Mouse (Mus musculus): ENCODE data around the gene Kcnn1. TPM values are rescaled to one million over a fixed set of nuclear protein-coding genes. Genes with fewer than 3 reads are reported as not detected.

Kcnn1 gene
- polyA plus RNA-seq, 1 experiment = 3.2 TPM

DNA sequence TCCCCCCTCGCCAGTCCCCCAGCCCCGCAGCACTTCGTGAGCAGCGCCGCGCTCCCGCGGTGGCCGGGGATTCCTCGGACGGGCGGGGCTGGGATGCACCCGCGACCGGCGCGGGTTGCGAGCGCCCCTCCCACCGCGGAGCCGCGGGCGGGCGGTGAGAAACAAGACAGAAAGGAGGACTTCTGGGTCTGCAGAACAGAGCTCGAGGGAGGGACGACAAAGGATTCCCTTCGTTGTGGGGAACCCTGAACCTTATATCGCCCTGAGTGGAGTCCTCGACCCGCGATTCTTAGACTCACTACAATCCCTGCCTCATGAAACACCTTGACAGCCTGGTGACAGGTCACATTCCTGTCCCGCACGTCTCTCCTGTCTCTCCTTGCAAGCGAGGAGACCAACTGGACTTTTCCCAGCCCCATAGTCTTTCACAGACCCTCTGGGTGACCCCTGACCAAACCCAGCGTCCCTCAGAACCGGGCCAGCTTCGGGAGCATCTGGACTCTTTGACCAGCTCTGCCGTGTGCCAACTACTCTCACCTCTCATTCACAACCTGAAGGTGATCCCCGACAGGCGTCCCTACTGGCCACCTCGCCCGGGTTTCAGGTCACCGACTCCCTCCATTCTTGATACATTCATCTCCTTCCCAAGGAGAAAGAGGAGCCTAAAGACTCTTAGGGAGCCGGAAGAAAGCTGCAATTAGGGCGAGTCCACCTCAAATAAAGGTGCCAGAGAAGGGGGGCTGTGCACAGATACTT is 1.1 kb upstream of the Kcnn1 start:
- Histone ChIP-seq H3K27ac (ENCODE audit: insufficient read depth, low read length) (no peak overlapping the region), H3K9ac (ENCODE audit: low read depth, poor library complexity, severe bottlenecking) (peak overlapping the region; percentile 41; the same call in 1 of the 2 replicates), H3K27me3 (ENCODE audit: control insufficient read depth, insufficient read depth, low read length, poor library complexity, severe bottlenecking) (peaks cover 14% of the 10 kb centered on the region), H3K4me1 (ENCODE audit: control insufficient read depth, insufficient read depth, low read length) (peaks cover 3% of the 10 kb centered on the region), H3K36me3 (ENCODE audit: control insufficient read depth, insufficient read depth, low read length, poor library complexity, severe bottlenecking) (no peaks in the 10 kb centered on the region; the same call in 1 of the 2 replicates), H3K9me3 (replicated peaks; ENCODE audit: control insufficient read depth, insufficient read depth, low read length, poor library complexity, severe bottlenecking) (no peaks in the 10 kb centered on the region), H3K4me3 (ENCODE audit: low read depth, low read length) (peak overlapping the region; percentile 20)
- TF ChIP-seq EP300 (IDR thresholded peaks at IDR 0.05; ENCODE audit: insufficient read depth, low read depth, low read length) = no peak
- no peak for TF ChIP-seq POLR2A (IDR thresholded peaks at IDR 0.05; ENCODE audit: insufficient read depth, low read length)
- no peak for TF ChIP-seq CTCF (IDR thresholded peaks at IDR 0.05; ENCODE audit: low read depth, low read length)

DNA sequence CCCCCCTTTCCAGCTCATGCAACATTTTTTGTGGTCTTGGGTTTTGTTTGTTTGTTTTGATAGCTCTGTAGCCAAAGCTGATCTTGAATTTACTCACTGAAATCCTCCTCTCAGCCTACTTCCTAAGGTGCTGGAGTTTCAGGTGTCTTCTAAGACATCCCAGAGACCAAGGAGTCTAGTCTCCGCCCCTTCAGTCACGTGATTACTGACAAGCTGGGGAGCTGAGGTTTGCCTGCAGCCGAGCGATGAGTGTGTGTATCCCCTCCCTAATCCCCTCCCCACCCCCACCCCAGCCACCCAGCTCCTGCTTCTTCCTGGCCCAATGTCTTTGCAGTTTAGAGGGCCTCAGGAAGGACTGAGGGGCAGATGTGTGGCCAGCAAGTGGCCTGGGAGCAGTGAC is 5.5 kb downstream of the Kcnn1 start:
- H3K27me3 ChIP-seq (ENCODE audit: control insufficient read depth, insufficient read depth, low read length, poor library complexity, severe bottlenecking) = peaks cover 6% of the 10 kb centered on the region

DNA sequence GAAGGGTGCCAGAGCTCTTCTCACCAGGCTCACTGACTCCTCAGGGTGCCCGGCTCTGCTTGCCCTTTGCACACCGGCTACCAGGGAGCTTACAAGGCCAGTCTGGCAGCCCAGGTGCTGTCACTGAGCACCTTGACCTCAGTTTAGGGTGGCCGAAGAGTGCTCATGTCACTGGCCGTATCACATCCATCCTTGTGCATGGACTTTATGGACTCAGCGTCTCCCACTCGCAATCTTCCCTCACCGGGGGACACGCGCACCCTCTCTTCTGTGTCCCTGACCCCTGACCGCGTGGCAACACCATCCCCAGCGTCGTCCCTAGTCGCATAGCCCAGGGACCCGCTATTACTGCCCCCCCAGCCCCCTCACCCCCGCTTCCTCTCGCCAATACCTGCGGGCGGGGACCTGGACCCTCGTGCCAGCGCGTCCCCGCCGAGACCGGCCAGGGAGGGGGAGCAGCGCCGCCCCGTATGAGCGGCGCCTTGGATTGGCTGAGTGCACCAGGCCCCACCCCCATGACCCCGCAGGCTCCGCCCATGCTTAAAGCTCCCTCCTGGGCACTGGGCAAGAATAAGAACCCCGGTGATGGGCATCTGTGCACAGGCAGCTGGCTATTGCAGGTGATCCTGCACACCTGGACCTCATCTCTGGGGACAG is 6.4 kb downstream of the Kcnn1 start:
- Histone ChIP-seq H3K36me3 (ENCODE audit: control insufficient read depth, insufficient read depth, low read length, poor library complexity, severe bottlenecking) (no peaks in the 10 kb centered on the region), H3K9ac (ENCODE audit: low read depth, poor library complexity, severe bottlenecking) (peak overlapping the region; percentile 13; the same call in 1 of the 2 replicates), H3K27me3 (ENCODE audit: control insufficient read depth, insufficient read depth, low read length, poor library complexity, severe bottlenecking) (no peaks in the 10 kb centered on the region), H3K27ac (ENCODE audit: insufficient read depth, low read length) (no peak overlapping the region), H3K9me3 (replicated peaks; ENCODE audit: control insufficient read depth, insufficient read depth, low read length, poor library complexity, severe bottlenecking) (no peaks in the 10 kb centered on the region), H3K4me3 (ENCODE audit: low read depth, low read length) (peak overlapping the region; percentile 32), H3K4me1 (ENCODE audit: control insufficient read depth, insufficient read depth, low read length) (no peaks in the 10 kb centered on the region)
- TF ChIP-seq POLR2A (IDR thresholded peaks at IDR 0.05; ENCODE audit: insufficient read depth, low read length) (no peak), EP300 (IDR thresholded peaks at IDR 0.05; ENCODE audit: insufficient read depth, low read depth, low read length) (no peak), CTCF (IDR thresholded peaks at IDR 0.05; ENCODE audit: low read depth, low read length) (no peak)

More for the DNA sequence above, 5.5 kb downstream of the Kcnn1 start:
- no peak for TF ChIP-seq CTCF (IDR thresholded peaks at IDR 0.05; ENCODE audit: low read depth, low read length)
- no peak for TF ChIP-seq EP300 (IDR thresholded peaks at IDR 0.05; ENCODE audit: insufficient read depth, low read depth, low read length)
- no peak for TF ChIP-seq POLR2A (IDR thresholded peaks at IDR 0.05; ENCODE audit: insufficient read depth, low read length)
- H3K9ac ChIP-seq (ENCODE audit: low read depth, poor library complexity, severe bottlenecking) = no peak overlapping the region; the same call in 1 of the 2 replicates
- H3K4me3 ChIP-seq (ENCODE audit: low read depth, low read length) = 0 out of 2 replicates have a peak overlapping the region, but pooled peaks have one; percentile 24
- no peaks in the 10 kb centered on the region for H3K4me1 ChIP-seq (ENCODE audit: control insufficient read depth, insufficient read depth, low read length)
- H3K36me3 ChIP-seq (ENCODE audit: control insufficient read depth, insufficient read depth, low read length, poor library complexity, severe bottlenecking) = no peaks in the 10 kb centered on the region
- no peak overlapping the region for H3K27ac ChIP-seq (ENCODE audit: insufficient read depth, low read length)
- no peaks in the 10 kb centered on the region for H3K9me3 ChIP-seq (replicated peaks; ENCODE audit: control insufficient read depth, insufficient read depth, low read length, poor library complexity, severe bottlenecking)

DNA sequence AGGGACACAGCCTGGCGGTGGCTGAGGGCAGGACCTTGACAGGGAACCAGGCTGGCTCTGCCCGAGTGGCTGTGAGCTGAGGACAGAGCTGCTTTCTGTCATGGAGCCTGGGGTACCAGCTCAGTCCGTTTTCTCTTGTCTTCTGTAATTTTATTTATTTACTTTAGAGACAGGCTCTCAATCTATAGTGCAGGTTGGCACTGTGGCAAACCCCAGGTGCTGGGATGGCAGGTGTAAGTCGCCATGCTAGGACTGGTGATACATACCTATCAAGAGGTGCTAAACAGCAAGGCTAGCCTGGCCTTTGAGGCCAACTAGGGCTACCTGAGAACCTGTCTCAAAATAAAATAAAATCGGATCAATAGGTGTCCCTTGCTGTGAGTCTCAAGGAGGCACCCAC is 7.0 kb downstream of the Kcnn1 start:
- Histone ChIP-seq H3K36me3 (ENCODE audit: control insufficient read depth, insufficient read depth, low read length, poor library complexity, severe bottlenecking) (no peaks in the 10 kb centered on the region), H3K27ac (ENCODE audit: insufficient read depth, low read length) (no peak overlapping the region), H3K4me3 (ENCODE audit: low read depth, low read length) (no peak overlapping the region), H3K9ac (ENCODE audit: low read depth, poor library complexity, severe bottlenecking) (no peak overlapping the region), H3K9me3 (replicated peaks; ENCODE audit: control insufficient read depth, insufficient read depth, low read length, poor library complexity, severe bottlenecking) (no peaks in the 10 kb centered on the region), H3K27me3 (ENCODE audit: control insufficient read depth, insufficient read depth, low read length, poor library complexity, severe bottlenecking) (no peaks in the 10 kb centered on the region), H3K4me1 (ENCODE audit: control insufficient read depth, insufficient read depth, low read length) (no peaks in the 10 kb centered on the region)
- TF ChIP-seq POLR2A (IDR thresholded peaks at IDR 0.05; ENCODE audit: insufficient read depth, low read length) (no peak), CTCF (IDR thresholded peaks at IDR 0.05; ENCODE audit: low read depth, low read length) (no peak), EP300 (IDR thresholded peaks at IDR 0.05; ENCODE audit: insufficient read depth, low read depth, low read length) (no peak)

DNA sequence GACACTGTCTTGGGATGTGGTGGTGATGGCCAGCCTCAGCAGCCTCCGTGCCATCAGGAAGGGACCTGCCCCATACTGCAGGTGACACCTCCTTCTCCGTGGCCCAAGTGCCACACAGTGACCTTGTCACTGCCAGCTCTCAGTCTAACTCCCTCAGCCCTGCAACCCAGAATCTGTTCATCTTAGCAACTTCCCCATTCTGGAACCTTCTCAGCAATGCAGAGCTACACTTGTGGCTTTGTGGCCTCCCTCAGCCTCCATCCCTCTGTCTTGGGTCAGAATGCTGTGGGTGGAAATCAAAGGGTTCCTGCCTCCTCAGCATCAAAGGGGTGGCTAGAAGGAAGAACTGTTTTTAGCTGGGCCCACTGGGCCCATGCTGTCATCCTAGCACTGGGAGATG is 9.2 kb downstream of the Kcnn1 start:
- H3K9ac ChIP-seq (ENCODE audit: low read depth, poor library complexity, severe bottlenecking) = no peak overlapping the region
- no peak overlapping the region for H3K4me3 ChIP-seq (ENCODE audit: low read depth, low read length)
- H3K27me3 ChIP-seq (ENCODE audit: control insufficient read depth, insufficient read depth, low read length, poor library complexity, severe bottlenecking) = no peaks in the 10 kb centered on the region
- no peaks in the 10 kb centered on the region for H3K9me3 ChIP-seq (replicated peaks; ENCODE audit: control insufficient read depth, insufficient read depth, low read length, poor library complexity, severe bottlenecking)
- no peak overlapping the region for H3K27ac ChIP-seq (ENCODE audit: insufficient read depth, low read length)
- H3K36me3 ChIP-seq (ENCODE audit: control insufficient read depth, insufficient read depth, low read length, poor library complexity, severe bottlenecking) = no peaks in the 10 kb centered on the region
- peaks cover 2% of the 10 kb centered on the region for H3K4me1 ChIP-seq (ENCODE audit: control insufficient read depth, insufficient read depth, low read length)
- no peak for TF ChIP-seq CTCF (IDR thresholded peaks at IDR 0.05; ENCODE audit: low read depth, low read length)
- TF ChIP-seq POLR2A (IDR thresholded peaks at IDR 0.05; ENCODE audit: insufficient read depth, low read length) = no peak
- no peak for TF ChIP-seq EP300 (IDR thresholded peaks at IDR 0.05; ENCODE audit: insufficient read depth, low read depth, low read length)
